Mouse (Mus musculus): Measurements from ENCODE around the gene Gm609. TPM values are rescaled to one million over a fixed set of nuclear protein-coding genes. Genes with fewer than 3 reads are reported as not detected.

The Gm609 gene
- 0.17 and 3.0 TPM in 2 replicates for polyA plus RNA-seq (2012; rRNA removed; ENCODE audit: low replicate concordance)

DNA sequence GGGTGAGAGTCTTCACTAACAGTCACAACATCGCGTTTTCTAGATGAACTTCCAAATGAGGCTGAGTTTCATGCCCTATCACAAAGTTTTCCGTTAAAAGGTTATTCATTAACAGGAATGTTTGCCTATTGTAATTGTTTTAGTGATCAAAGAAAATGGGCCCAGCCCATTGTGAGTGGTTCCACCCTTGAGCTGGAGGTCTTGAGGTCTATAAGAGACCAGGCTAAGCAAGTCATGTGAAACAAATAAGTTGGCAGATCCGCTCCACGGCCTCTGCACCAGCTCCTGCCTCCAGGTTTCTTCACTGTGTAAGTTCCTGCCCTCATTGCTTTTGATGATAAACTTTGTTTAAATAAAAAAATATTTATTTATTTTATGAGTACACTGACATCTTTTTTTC is at the start of gene Gm609:
Gene Gm609, minus strand, starts transcription at position 43 of the 400 bp plus-strand sequence.

GRCm38 (mm10) chr16:45535009-45535408 is 42.2 kb upstream of the Gm609 start, which contains the start of gene Slc9c1:
Gene Slc9c1, plus strand, starts transcription at chr16:45535309.

DNA sequence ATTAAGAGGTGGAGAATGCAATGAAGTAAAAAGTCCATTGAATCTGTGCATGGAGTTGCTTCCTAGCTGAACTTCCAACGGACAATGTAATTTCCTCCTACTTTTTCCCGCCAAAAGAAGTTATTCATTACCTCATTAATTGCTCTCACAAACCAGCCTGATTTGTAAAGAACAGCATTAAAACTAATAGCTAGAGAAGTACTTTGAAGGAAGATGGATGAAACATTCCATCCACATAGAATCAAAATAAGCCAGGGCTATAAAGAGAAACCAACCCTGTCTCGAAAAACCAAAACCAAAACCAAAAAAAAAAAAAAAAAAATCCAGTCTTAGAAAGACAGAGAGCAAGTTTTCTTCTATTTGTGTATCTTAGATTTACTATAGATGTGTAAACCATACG is 39.2 kb upstream of the Gm609 start, which contains the start of gene Gm17783:
Gene Gm17783, minus strand, starts transcription at position 101 of the 400 bp plus-strand sequence.

GRCm38 (mm10) chr16:45408425-45409063 is 84.2 kb downstream of the Gm609 start, which contains the start of gene Cd200:
Gene Cd200, minus strand, starts transcription at chr16:45409053.

Other genes with a start within 250 kb of the Gm609 start
- gene Cd200, start 83.9 kb downstream of the Gm609 start, polyA plus RNA-seq (2012; rRNA removed; ENCODE audit: low replicate concordance) = 145 and 207 TPM in 2 replicates
- gene Gm17783, start 39.1 kb upstream of the Gm609 start, polyA plus RNA-seq (2012; rRNA removed; ENCODE audit: low replicate concordance) = 1.0 TPM in 1 of 2 replicates, not detected in the other
- not detected in 2 replicates for gene Slc9c1, start 42.3 kb upstream of the Gm609 start, polyA plus RNA-seq (2012; rRNA removed; ENCODE audit: low replicate concordance)
- 0.17 and 0.49 TPM in 2 replicates for gene Gcsam, start 117.4 kb upstream of the Gm609 start, polyA plus RNA-seq (2012; rRNA removed; ENCODE audit: low replicate concordance)
- 0.09 TPM in 1 of 2 replicates, not detected in the other for gene BC016579, start 161.1 kb upstream of the Gm609 start, polyA plus RNA-seq (2012; rRNA removed; ENCODE audit: low replicate concordance)
- gene Tmprss7, start 200.7 kb upstream of the Gm609 start, polyA plus RNA-seq (2012; rRNA removed; ENCODE audit: low replicate concordance) = 0.06 and 0.63 TPM in 2 replicates
- gene Tagln3, start 231.6 kb upstream of the Gm609 start, polyA plus RNA-seq (2012; rRNA removed; ENCODE audit: low replicate concordance) = 0.60 and 2.6 TPM in 2 replicates
- 8.8 and 11.4 TPM in 2 replicates for gene Abhd10, start 250.0 kb upstream of the Gm609 start, polyA plus RNA-seq (2012; rRNA removed; ENCODE audit: low replicate concordance)